Mouse (Mus musculus) testis, adult 2 months (tissue): ENCODE results near the gene Adcy9.

ENCODE experiments used
- CTCF ChIP-seq: fragments of 200-500 bp; IDR thresholded peaks from 2 replicates; pipeline ENCODE4 v1.5.1; 2012; ENCODE audit warnings: low read depth, mild to moderate bottlenecking, inconsistent platforms, low read length, moderate library complexity; ENCODE audit not compliant: control insufficient read depth, insufficient read depth, insufficient replicate concordance
- POLR2A ChIP-seq: fragments of 200-500 bp; IDR thresholded peaks from 2 replicates; pipeline ENCODE4 v1.6.1; 2012; ENCODE audit warnings: low read depth, mild to moderate bottlenecking, inconsistent platforms, low read length, moderate library complexity; ENCODE audit not compliant: control insufficient read depth

- TF ChIP-seq CTCF (no peak), POLR2A (no peak)
Observed at GRCm38 (mm10) chr16:4425658-4426234, 5.4 kb upstream of the Adcy9 start.
